Mouse (Mus musculus): ENCODE results near the gene Zfp981.
"Not testable (repeated sequence)": the region's sequence is repeated elsewhere in the genome, so short reads cannot be mapped to it uniquely, and the experiment has no call there.

The Zfp981 gene

DNA sequence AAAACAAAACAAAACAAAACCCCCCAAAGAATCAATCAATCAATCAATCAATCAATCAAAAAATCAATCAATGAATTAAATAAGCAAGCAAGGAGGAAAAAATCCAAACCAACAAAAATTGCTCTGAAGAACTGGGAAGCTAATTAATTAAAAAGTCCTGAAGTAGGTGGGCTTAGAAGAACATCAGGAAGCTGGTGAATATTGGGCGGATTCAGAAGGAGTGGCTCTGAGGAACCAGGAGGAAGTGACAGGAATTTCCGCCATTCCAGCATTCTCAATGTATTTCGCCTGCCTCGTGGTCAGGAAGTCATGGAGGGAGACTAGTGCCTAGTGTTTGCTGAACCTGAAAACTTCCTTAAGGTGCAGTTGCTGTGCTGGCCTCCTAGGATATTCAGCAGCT, at the start of gene Zfp981:
Gene Zfp981, plus strand, starts transcription at position 301 of the 400 bp plus-strand sequence.
- DNase-seq (ENCODE audit: low read depth, low spot score), result not testable (repeated sequence)

DNA sequence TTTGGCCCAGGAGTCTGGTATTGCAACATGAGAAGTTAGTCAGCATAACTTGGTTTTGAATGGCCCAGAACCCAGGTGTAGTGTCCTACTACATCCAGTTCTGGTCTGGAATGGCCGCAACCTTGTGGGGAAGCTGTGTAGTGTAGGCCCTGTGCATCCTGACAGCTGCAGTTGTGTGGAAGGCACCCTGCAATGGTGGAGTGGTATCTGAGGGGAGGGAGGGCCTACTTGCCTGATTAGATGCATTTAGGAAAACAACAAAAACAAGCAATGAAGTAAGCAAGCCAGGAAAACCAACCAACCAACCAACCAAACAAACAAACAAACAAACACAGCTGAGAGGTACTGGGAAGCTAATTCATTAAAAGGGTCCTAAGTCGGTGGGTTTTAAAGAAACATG, 49.3 kb upstream of the Zfp981 start:
- not testable (repeated sequence) for DNase-seq (ENCODE audit: low read depth, low spot score)

GRCm38 (mm10) chr4:146454170-146454569, 47.7 kb upstream of the Zfp981 start:
- DNase-seq (ENCODE audit: low read depth, low spot score), result not testable (repeated sequence)

GRCm38 (mm10) chr4:146454896-146455295, 46.9 kb upstream of the Zfp981 start:
- no peak for DNase-seq (ENCODE audit: low read depth, low spot score)

DNA sequence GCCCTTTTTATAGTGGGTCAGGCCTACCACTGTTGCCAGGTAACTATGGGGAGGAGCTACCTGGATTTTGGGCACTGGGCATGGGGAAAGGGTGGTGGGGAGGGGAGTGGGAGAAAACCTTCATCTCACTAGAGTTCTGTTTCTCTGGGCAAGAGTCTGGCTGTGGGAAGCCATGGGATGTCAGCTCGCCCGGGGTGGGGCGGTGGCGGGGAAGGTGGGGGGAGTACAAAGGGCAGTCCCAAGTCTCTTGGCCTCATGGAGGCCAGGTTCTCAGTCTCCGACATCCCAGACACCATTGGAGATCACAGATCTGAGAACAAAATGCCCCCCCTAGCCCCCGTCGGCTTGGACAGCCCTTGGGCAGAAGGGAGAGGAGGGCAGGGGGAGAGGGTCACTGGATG, 46.5 kb upstream of the Zfp981 start:
- DNase-seq (ENCODE audit: low read depth, low spot score), result no peak

DNA sequence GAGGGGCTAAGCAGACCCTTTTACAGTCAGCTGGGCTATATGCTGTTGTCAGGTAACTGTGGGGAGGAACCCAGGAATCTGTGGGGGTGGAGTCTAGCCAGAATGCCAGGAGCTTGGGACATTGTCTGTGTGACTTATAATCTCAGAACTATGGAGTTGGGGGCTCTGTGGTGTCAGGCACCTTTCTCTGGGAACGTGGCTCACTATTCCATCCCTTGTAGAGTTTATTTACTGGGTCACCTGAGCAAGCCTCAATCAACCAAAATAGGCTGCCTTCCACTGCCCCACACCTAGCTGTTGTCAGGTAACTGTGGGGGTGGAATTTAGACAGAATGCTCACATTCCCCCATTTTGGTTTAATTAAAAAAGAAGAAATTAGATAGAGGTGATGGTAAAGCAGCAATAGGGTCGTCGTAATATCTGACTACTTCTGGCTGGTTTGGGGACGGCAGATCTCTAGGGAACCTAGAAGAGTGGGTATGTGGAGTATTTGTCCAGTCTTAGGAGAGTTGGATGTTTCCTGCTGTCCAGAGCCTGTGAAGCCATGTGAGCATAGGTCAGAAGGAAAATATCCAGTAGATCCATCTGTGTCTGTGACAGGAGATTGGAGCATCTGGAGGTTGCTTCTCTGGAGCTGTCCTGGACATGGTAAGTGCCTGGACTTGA, 45.6 kb upstream of the Zfp981 start:
- no peak for DNase-seq (ENCODE audit: low read depth, low spot score)

DNA sequence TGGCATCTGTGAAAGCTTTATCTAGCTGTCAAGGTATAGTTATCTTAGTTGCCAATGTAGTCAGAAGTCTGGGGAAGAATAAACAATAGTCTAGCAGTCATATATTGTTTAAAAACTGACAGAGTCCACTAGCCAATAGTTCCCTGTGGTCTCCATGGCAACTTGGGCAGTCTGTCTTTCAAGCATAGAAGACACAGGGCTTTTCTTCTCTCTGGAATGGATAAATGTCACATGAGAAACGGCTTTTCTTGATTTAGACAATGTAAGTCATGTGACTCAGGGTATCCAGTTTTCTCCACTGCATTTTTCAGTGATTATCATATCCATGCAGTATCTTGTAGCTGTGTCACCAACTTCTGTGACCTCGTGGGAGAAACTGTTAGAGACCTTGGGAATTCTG, 44.7 kb upstream of the Zfp981 start:
- DNase-seq (ENCODE audit: low read depth, low spot score), result no peak

GRCm38 (mm10) chr4:146457720-146458119, 44.1 kb upstream of the Zfp981 start:
- DNase-seq (ENCODE audit: low read depth, low spot score), result no peak

DNA sequence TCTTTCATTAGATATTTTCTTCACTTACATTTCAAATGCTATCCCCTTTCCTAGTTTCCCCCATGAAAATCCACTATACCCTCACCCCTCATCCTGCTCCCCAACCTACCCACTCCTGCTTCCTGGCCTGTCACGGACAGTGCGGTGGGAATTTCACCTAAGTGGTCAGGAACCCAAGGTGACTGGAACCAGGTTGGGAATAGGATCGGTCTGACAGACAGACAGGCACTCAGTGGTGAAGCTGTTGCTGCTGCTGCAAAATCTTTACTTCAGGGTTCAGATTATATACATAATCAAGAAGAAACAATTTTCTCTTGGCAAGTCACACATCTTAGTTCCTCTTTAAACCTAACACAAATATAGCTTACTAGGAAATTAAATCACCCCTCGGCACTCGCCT, 42.0 kb upstream of the Zfp981 start:
- not testable (repeated sequence) for DNase-seq (ENCODE audit: low read depth, low spot score)

- not testable (repeated sequence) for DNase-seq (ENCODE audit: low read depth, low spot score)
These were observed 41.1 kb upstream of the Zfp981 start for GRCm38 (mm10) chr4:146460685-146461084.

- not testable (repeated sequence) for DNase-seq (ENCODE audit: low read depth, low spot score)
These were observed 38.0 kb upstream of the Zfp981 start for GRCm38 (mm10) chr4:146463649-146464351.

- DNase-seq (ENCODE audit: low read depth, low spot score), result not testable (repeated sequence)
These were observed 31.8 kb upstream of the Zfp981 start for GRCm38 (mm10) chr4:146469984-146470383.

- DNase-seq (ENCODE audit: low read depth, low spot score), result not testable (repeated sequence)
These were observed 27.6 kb upstream of the Zfp981 start for GRCm38 (mm10) chr4:146474181-146474580.

- DNase-seq (ENCODE audit: low read depth, low spot score), result not testable (repeated sequence)
These were observed 26.8 kb upstream of the Zfp981 start for GRCm38 (mm10) chr4:146474716-146475676.

DNA sequence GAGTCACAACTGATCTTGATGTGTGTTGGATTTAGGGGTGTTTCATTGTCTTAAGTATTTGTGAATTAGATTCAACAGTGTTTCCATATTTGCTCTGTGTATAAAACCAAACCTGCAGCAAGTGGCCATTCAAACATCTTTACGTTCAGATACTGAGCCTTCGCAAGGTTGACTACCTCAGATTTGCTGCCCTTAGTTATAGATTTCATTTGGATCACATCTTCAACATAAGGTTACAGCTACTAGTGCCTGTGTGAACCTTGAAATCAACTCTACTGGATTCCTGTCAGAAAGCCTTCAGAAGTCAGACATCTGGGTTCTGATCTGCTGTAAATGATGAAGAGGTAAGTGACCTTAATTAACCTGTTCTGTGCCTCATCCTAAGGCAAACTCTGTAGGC, 25.6 kb upstream of the Zfp981 start:
- DNase-seq (ENCODE audit: low read depth, low spot score), result not testable (repeated sequence)

- DNase-seq (ENCODE audit: low read depth, low spot score), result not testable (repeated sequence)
These were observed 24.9 kb upstream of the Zfp981 start for GRCm38 (mm10) chr4:146476959-146477358.

DNA sequence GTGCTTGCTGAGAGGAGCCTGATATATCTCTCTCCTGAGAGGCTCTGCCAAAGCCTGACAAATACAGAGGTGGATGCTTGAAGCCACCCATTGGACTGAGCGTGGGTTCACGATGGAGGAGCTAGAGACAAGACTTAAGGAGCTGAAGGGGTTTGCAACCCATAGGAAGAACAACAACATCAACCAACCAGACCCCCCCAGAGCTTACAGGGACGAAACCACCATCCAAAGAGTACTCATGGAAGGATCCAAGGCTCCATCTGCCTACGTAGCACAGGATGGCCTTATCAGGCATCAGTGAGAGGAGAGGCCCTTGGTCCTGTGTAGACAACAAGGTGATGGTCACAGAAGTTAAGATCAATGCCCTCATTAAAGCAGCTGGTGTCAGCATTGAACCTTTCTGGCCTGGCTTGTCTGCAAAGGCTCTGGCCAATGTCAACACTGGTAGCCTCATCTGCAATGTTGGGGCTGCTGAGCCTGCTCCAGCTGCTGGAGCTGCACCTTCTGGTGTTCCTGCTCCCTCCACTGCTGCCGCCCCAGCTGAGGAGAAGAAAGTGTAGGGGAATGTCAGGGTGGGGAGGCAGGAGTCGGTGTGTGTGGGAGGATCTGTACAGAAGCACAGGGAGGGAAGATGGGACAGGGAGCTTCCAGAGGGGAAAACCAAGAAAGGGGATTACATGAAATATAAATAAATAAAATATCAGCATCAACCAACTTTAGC, 21.3 kb upstream of the Zfp981 start:
- not testable (repeated sequence) for DNase-seq (ENCODE audit: low read depth, low spot score)

DNA sequence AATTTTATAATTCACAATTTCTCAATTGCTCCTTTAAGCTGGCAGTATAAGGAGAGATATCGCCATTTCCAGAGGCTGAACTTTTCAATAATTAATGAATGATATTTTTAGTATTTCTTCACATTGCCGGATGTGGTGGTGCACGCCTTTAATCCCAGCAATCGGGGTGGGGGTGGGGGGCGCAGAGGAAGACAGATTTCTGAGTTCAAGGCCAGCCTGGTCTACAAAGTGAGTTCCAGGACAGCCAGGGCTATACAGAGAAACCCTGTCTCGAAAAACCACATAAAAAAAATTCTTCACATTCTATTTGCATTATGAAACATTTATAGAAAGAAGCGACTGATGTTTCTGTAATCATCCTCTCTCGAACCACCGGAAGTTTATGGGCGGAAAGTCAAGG, 19.3 kb upstream of the Zfp981 start:
- not testable (repeated sequence) for DNase-seq (ENCODE audit: low read depth, low spot score)

- DNase-seq (ENCODE audit: low read depth, low spot score), result not testable (repeated sequence)
These were observed 18.1 kb upstream of the Zfp981 start for GRCm38 (mm10) chr4:146483571-146484280.

DNA sequence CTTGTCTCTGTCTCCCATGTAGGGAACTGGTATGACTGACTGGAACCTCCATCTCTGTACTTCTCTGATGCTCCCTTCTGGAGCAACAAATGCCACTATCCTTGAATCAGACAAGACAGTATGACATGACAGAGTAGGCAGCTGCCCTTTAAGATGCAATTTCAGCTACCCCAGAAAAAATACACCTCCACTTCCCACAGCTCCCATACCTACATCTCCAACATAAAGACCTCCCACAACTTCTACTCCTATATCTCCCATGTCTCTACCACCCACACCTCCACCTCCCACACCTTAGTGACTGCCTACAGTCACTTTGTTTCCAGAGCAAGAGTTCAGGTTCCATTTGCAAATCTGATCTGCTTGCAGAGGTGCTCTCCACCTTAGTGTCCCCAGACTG, 17.2 kb upstream of the Zfp981 start:
- DNase-seq (ENCODE audit: low read depth, low spot score), result not testable (repeated sequence)

All from telencephalon, adult 2 months (tissue).